21 mouse cellular contexts compared by ENCODE assay signal in the genomic region with DNA sequence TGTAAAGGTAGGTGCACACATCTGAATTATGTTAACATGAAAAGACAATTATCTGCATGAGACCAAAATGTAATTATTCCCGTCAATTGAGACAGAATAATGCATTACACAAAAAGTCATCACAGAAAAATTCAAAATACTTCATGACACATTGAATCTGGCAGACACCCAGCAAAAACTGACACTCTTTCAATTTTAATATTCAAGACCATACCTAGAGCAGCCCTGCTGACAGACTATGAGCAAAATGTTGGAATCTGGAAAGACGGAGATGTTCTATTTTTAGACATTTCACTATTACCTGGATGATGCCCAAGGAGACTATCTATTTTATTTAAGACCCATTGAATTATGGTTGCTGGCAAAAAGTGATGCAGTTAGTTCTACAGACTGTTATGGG.
"Had no signal": no experiment of that assay in that cellular context is flagged by ENCODE, and none has a peak within 500 bp of the region (broad histone marks: within the 10 kb centered on the region; RNA-seq: fewer than 3 reads in every experiment).

No protein-coding gene starts in this region.

- H3K27me3 ChIP-seq: limb, embryonic 12.5 days; liver, embryonic 12.5 days; liver, embryonic 15.5 days; midbrain, embryonic 12.5 days; neural tube, embryonic 12.5 days; neural tube, embryonic 15.5 days had no signal

- H3K9me3 ChIP-seq: limb, embryonic 12.5 days; liver, embryonic 12.5 days; liver, embryonic 15.5 days; midbrain, embryonic 12.5 days; neural tube, embryonic 12.5 days; neural tube, embryonic 15.5 days had no signal

- ATAC-seq: liver, embryonic 12.5 days had no signal

- H3K9ac ChIP-seq: limb, embryonic 12.5 days; liver, embryonic 12.5 days; liver, embryonic 15.5 days; midbrain, embryonic 12.5 days; neural tube, embryonic 12.5 days; neural tube, embryonic 15.5 days had no signal

- H3K4me1 ChIP-seq: limb, embryonic 12.5 days; liver, embryonic 12.5 days; liver, embryonic 15.5 days; midbrain, embryonic 12.5 days; neural tube, embryonic 12.5 days; neural tube, embryonic 15.5 days had no signal

- H3K27ac ChIP-seq: left cerebral cortex, adult 2 months; limb, embryonic 12.5 days; liver, embryonic 12.5 days; liver, embryonic 15.5 days; midbrain, embryonic 12.5 days; neural tube, embryonic 12.5 days; neural tube, embryonic 15.5 days; stomach, postnatal 0 days had no signal

- H3K4me3 ChIP-seq: left cerebral cortex, adult 2 months; limb, embryonic 12.5 days; liver, embryonic 12.5 days; liver, embryonic 15.5 days; midbrain, embryonic 12.5 days; neural tube, embryonic 12.5 days; neural tube, embryonic 15.5 days had no signal

- H3K4me2 ChIP-seq: limb, embryonic 12.5 days; liver, embryonic 12.5 days; liver, embryonic 15.5 days; midbrain, embryonic 12.5 days; neural tube, embryonic 12.5 days; neural tube, embryonic 15.5 days had no signal

- DNase-seq: kidney, postnatal 10 days; kidney, postnatal 36 days; layer of hippocampus, postnatal 36 days; liver; lung, adult 2 months; lung, postnatal 14 days; lung, postnatal 4 days; right cerebral cortex, adult 18-20 months; right cerebral cortex, postnatal 14 days; right cerebral cortex, postnatal 4 days; thymus, adult 2 months; thymus, postnatal 14 days; thymus, postnatal 4 days had no signal

- H3K36me3 ChIP-seq: limb, embryonic 12.5 days; liver, embryonic 12.5 days; liver, embryonic 15.5 days; midbrain, embryonic 12.5 days; neural tube, embryonic 12.5 days; neural tube, embryonic 15.5 days had no signal
